Mouse (Mus musculus) brain, adult 2 months (tissue): ENCODE results near the gene Naif1.

ENCODE experiments used
- DNase-seq: peaks from one replicate; pipeline ENCODE4 v3.0.0; 2011; ENCODE audit warnings: low read depth, low spot score

The Naif1 gene

DNA sequence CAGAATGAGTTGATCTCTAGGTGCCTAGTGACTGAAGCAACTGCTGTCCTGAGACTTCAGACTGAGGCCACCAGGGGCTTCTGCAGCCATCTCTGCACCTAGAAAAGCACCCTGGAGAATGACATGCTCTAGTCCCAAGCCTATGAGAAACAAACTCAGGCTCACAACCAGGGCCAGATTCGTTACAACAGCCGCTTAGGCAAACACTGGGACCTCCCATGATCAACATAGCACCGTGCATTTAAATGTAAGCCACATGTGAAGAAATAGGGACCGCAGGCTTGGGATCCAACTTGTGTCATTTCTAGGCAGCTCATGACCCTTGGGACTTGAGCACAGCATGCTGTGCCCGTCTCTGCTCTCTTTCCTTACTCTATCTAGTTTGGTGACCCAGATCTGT is 22.5 kb upstream of the Naif1 start:
- no peak for DNase-seq

- peak; percentile 93 for DNase-seq
Measured at GRCm38 (mm10) chr2:32428262-32428722, 22.0 kb upstream of the Naif1 start.

DNA sequence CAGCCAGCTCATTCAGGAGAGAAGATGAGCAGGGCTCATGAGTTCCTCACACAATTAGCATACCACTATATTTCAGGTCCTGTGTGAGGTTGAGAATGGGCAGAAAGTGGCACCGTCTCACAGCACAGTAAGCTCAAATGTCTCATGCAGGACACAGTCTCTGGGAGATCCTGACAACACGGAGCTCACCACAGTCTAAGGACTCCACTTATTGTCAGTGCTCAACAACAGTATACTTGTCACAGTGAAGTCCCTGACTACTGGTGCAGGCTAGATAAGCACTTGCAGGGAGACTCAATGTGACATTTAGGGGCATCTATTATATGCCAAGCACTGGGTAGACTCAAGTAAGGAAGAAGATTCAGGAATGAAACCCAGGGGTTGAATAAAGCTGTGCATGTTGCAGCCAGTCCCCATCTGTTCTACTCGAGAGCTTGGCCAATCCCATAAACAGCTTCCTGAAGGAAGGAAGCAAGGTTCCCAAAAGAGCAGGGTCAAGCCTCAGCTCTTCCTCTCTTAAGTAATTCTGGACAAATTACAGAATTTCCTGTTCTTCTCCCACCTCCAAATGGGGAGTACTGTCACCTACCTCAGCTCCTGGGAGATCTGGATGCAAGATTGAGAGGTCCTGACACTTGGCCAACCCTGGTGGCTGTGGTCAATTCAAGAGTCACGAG is 20.9 kb upstream of the Naif1 start:
- no peak for DNase-seq

DNA sequence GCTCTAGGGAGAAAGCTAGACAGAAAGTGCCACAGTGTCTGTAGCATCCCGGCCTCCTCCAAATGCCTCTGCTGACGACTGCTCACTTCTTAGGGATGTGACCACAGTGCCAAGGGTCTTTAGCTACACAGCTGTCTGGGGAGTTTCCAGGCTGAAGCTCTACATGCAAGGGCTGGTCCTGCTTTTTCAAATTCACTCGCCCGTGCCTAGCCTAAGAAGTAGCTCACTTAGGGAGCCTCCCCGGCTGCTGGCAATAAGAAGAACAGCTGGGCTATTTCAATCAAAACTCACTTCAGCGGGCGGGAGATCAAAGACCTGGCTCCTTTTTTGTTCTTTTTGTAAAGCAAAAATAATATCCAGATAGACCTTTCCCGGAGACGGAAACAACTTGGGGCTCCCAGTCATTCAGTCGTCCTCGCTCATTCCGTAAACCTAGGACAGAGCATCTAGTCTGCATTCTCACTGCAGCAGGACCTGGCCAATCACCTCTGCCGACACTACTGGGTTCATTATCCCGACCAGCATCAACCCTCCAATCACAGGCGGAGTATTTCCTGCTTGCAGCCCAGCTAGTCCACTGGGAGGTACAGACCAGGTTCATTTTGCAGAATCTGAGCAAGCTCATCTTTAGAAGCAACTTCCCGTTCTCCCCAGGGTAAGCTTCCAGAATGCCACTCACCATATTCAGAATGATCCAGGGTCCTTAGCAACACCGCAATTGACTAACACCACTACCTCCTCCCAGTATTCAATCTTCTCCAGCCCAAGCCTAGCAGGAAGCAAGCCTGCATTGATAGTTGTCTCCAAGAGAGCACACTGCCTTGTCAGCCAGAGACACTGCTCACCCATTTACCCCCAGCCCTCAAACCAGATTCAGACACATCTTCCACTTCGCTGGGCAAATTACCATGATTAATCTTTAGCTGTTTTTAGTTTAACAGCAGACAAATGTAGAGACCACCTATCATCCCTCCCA is 19.3 kb upstream of the Naif1 start:
- DNase-seq, result peak; percentile 99

DNA sequence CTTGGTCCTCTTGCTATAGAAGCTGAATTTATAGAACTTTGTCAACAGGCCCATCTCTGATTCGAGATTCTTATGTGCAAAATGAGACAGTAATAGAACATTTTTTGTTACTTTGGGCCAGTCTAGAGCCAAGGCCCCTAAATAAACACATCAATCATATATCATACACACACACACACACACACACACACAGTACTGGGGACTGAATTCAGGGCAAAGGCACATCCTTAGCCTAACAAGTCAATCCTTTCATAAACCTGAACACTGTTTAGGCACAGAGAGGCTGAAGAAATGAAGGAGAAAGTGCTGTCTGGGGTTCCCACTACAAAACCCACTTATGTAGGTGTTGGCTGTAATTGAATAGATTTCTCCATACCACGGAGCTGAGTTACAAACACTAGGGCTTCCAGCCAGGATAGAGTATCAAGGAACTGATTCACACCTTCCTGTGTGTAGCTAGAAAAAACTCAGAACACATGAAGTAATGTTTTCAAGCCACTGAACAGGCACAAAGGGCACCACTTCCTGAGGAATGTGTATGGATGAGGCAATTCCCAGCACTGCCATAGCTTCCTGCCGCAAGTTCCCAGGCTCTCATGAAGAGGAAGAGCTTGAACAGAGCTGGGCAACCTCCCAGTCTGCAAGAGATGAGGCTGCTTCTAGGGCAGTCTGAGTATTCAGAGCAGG is 13.4 kb upstream of the Naif1 start:
- DNase-seq, result no peak

GRCm38 (mm10) chr2:32437612-32438166 is 12.6 kb upstream of the Naif1 start:
- no peak for DNase-seq

- no peak for DNase-seq
Measured at GRCm38 (mm10) chr2:32438733-32439132, 11.5 kb upstream of the Naif1 start.

GRCm38 (mm10) chr2:32439177-32439576 is 11.1 kb upstream of the Naif1 start:
- no peak for DNase-seq

GRCm38 (mm10) chr2:32440164-32440563 is 10.1 kb upstream of the Naif1 start:
- no peak for DNase-seq

GRCm38 (mm10) chr2:32440632-32441031 is 9.6 kb upstream of the Naif1 start:
- DNase-seq, result no peak

- no peak for DNase-seq
Measured at GRCm38 (mm10) chr2:32441550-32441949, 8.7 kb upstream of the Naif1 start.

GRCm38 (mm10) chr2:32445535-32445934 is 4.7 kb upstream of the Naif1 start:
- peak; percentile 53 for DNase-seq

DNA sequence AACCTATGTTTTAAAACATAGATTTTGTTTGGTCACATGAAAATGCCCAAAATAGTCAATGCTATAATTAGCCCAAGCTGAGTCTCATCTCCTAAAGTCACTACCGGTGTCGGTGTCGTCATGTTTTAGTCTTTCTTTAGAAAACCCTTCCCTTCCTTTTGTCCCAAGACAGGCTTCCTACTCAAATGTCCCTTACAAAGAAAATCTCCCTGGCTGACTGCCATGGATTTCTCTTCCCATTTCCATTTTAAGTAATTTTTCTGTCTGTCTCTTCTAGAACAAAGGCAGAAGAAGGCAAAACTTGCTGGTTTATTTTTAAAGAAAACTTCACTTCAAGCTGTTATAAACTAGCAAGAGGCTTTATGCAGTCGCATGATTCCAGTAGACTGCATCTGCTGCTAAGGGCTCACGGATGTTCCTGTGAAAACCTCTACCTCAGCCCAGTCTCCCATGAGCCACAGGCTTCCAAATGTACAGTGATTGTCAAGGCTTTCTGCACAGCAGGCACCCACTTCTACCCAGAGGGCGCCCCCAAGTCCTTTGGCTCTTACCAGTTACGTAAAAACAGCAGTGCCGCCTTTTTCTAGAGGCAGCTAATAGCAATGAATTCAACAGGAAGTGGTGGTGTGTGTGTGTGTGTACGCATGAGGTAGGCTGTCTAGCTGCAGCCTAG is 2.9 kb upstream of the Naif1 start:
- DNase-seq, result peak; percentile 85

GRCm38 (mm10) chr2:32448480-32448879 is 1.8 kb upstream of the Naif1 start:
- DNase-seq, result no peak

GRCm38 (mm10) chr2:32450881-32451844 is 906 bp downstream of the Naif1 start, which contains the start of gene Slc25a25:
Slc25a25 (minus strand) TSS chr2:32451445.
- peak; percentile 99 for DNase-seq

DNA sequence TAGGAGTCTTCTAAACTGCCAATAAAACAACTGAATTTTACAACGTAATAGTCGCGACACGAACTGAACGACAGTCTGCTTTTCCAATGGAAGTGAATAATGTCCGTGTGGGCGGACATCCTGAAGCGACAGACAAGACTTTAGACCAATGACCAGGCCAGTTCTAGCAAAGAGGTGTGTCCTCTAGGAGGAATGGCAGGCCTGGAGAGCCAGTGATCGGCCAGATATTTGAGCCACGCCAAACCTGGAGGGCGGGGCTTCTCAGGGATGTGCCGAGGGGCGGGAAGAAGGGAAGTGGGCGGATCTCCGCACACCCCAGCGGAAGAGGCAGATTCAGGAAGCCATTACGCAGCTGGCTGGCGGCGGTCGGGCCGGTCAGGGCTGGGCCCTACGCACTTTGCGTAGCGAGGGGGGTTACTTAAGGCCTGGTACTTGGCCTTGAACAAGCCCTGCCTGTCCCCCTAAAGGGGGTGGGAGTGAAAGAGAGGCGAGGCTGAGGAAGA is 1.7 kb downstream of the Naif1 start:
- DNase-seq, result peak; percentile 100

DNA sequence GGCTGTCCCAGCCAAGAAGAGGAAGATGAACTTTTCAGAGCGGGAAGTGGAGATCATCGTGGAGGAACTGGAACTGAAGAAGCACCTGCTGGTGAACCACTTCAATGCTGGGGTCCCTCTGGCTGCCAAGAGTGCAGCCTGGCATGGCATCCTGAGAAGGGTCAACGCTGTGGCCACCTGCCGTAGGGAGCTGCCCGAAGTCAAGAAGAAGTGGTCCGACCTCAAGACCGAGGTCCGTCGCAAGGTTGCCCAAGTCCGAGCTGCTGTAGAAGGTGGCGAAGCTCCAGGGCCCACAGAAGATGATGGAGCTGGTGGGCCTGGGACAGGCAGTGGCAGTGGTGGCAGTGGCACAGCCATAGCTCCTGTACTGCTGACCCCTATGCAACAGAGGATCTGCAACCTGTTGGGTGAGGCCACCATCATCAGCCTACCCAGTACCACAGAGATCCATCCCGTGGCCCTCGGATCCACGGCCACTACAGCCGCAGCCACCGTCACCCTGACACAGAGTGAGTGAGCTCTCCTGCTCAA is 2.2 kb downstream of the Naif1 start:
- DNase-seq, result no peak

DNA sequence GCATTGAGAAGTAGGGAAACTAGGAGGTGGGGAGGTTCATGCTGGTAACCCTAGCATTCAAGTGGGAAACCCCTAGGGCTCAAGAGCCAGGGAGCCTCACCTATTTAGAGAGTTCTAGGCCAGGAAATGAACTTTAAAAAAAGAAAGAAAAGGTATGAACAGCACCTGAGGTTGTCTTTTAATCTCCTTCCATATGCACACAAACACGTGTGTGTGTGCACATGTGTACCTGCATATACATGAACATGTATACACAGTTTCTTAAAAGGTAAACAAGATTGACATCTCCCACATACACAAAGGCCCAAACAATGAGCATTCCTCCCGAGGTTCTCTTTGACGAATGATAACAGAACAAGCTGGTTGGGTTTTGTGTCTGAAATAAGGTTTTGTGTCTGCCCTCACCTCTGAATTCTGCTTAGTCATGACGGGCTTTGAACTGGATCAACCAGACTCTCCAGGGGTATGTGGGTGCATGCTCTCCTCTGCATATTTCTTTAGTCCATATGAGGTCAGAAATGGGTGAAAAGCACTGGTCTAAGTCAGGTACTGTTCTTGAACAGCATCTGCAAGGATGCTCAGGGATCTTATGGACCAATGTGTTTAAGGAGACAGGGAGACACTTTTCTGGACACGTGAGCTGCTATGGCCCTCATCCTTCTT is 3.5 kb downstream of the Naif1 start:
- DNase-seq, result no peak

DNA sequence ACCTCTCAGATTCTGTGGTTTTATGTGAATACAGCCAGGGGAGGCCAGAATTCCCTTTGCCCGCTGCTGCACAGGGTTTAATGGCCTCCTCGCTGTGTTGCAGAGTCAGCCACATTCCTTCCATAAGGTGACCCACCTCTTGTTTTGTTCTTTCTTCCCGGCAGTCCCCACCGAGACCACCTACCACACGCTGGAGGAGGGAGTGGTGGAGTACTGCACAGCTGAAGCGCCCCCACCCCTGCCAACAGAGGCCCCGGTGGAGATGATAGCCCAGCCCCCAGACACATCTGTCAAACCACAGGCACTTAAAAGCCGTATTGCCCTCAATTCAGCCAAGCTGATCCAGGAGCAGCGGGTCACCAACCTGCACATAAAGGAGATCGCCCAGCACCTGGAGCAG is 4.4 kb downstream of the Naif1 start:
- no peak for DNase-seq
